Mouse (Mus musculus) megakaryocyte, embryonic 14.5 days (primary cell): Measurements from ENCODE around the gene Olfr543.

ENCODE experiments used
- FLI1 ChIP-seq: IDR thresholded peaks from 2 replicates; pipeline ENCODE4 v1.6.1; 2012; ENCODE audit warnings: low read length, inconsistent platforms, mixed read lengths
- GATA1 ChIP-seq: IDR thresholded peaks from 3 replicates; pipeline ENCODE4 v1.6.1; 2012; ENCODE audit warnings: mixed read lengths, low read length, inconsistent platforms, borderline replicate concordance

- TF ChIP-seq GATA1: no peak
- TF ChIP-seq FLI1: no peak
Observed at GRCm38 (mm10) chr7:102480821-102481220, 658 bp downstream of the Olfr543 start.
